Mouse (Mus musculus) Muller cell, postnatal 12 days (primary cell): ENCODE measurements around the gene Ap1g1.
"Not testable (repeated sequence)": the region's sequence is repeated elsewhere in the genome, so short reads cannot be mapped to it uniquely, and the experiment has no call there.

ENCODE experiments used
- DNase-seq: peaks from one replicate; pipeline ENCODE4 v3.0.0-alpha.2; 2015; ENCODE audit errors: inconsistent ontology term

Ap1g1 gene

GRCm38 (mm10) chr8:109778280-109778977 lies at the start of gene Ap1g1:
TSS of gene Ap1g1 (plus strand) at chr8:109778554.
- peak; percentile 99 for DNase-seq

- DNase-seq = no peak
Observed at GRCm38 (mm10) chr8:109731012-109731411, 47.3 kb upstream of the Ap1g1 start.

GRCm38 (mm10) chr8:109734018-109734417 lies 44.3 kb upstream of the Ap1g1 start:
- DNase-seq = no peak

GRCm38 (mm10) chr8:109736819-109737218 lies 41.5 kb upstream of the Ap1g1 start:
- no peak for DNase-seq

GRCm38 (mm10) chr8:109737237-109738048 lies 40.9 kb upstream of the Ap1g1 start, which contains the start of gene Atxn1l:
TSS of gene Atxn1l (minus strand) at chr8:109737739.
- DNase-seq = peak; percentile 96

GRCm38 (mm10) chr8:109738049-109738380 lies 40.3 kb upstream of the Ap1g1 start:
- DNase-seq = no peak

- no peak for DNase-seq
Observed at GRCm38 (mm10) chr8:109747468-109748199, 30.7 kb upstream of the Ap1g1 start.

- peak; percentile 45 for DNase-seq
Observed at GRCm38 (mm10) chr8:109750274-109750673, 28.1 kb upstream of the Ap1g1 start.

GRCm38 (mm10) chr8:109750699-109751098 lies 27.7 kb upstream of the Ap1g1 start:
- peak; percentile 76 for DNase-seq

GRCm38 (mm10) chr8:109751731-109752485 lies 26.4 kb upstream of the Ap1g1 start:
- no peak for DNase-seq

- no peak for DNase-seq
Observed at GRCm38 (mm10) chr8:109754696-109755095, 23.7 kb upstream of the Ap1g1 start.

GRCm38 (mm10) chr8:109755554-109755953 lies 22.8 kb upstream of the Ap1g1 start:
- not testable (repeated sequence) for DNase-seq

GRCm38 (mm10) chr8:109756849-109757248 lies 21.5 kb upstream of the Ap1g1 start:
- DNase-seq = no peak

GRCm38 (mm10) chr8:109759426-109759825 lies 18.9 kb upstream of the Ap1g1 start:
- DNase-seq = no peak

GRCm38 (mm10) chr8:109760221-109760620 lies 18.1 kb upstream of the Ap1g1 start:
- DNase-seq = no peak

GRCm38 (mm10) chr8:109764031-109764430 lies 14.3 kb upstream of the Ap1g1 start:
- no peak for DNase-seq

- DNase-seq = no peak
Observed at GRCm38 (mm10) chr8:109766081-109766480, 12.3 kb upstream of the Ap1g1 start.

- peak; percentile 32 for DNase-seq
Observed at GRCm38 (mm10) chr8:109773154-109773553, 5.2 kb upstream of the Ap1g1 start.

GRCm38 (mm10) chr8:109777851-109778250 lies 503 bp upstream of the Ap1g1 start:
- no peak for DNase-seq

- DNase-seq = no peak
Observed at GRCm38 (mm10) chr8:109778993-109779421, 653 bp downstream of the Ap1g1 start.

GRCm38 (mm10) chr8:109779431-109780228 lies 1.3 kb downstream of the Ap1g1 start:
- no peak for DNase-seq
